8 mouse cellular contexts compared by ENCODE assay signal in genomic region chr10:84577071-84577727, GRCm38 (mm10). TPM values are rescaled to one million over a fixed set of nuclear protein-coding genes. Genes with fewer than 3 reads are reported as not detected.
DNase-seq lines count a peak whose midpoint lies in the region; ATAC-seq lines count a peak whose summit lies in the region.

No protein-coding gene starts in this region.

- ATAC-seq in activated CD4-positive, CD25-positive, alpha-beta regulatory T cell, adult 4 months, result peak; percentile 46
- peak; percentile 51 for ATAC-seq in inflammation-experienced regulatory T-cells, adult 6 months
- peak; percentile 29 for ATAC-seq in megakaryocyte progenitor cell, adult 5-6 weeks (replicated peaks; ENCODE audit: poor library complexity)

- intact Hi-C loops in left cerebral cortex, postnatal 10 days (cut with DNase I), result loop anchor here (5.0 kb wide), 2 partner anchors 45 kb away; partner anchors contain the start of genes Ckap4 and Polr3b

- peak; percentile 70 for DNase-seq in embryo, embryonic 10 days (ENCODE audit: low spot score)
- DNase-seq in gastrocnemius, postnatal 10 days, result peak; percentile 81
- peak; percentile 37 to 90 for DNase-seq in left cerebral cortex, postnatal 10 days (ENCODE audit: extremely low spot score in 1 of 2, low spot score in 2 of 2)
- DNase-seq in right cerebral cortex, postnatal 10 days (ENCODE audit: low spot score in 2 of 2), result peak; percentile 73 to 81
- peak; percentile 68 to 73 for DNase-seq in urinary bladder, postnatal 4 days (ENCODE audit: low spot score in 2 of 2)

RNA-seq across cellular contexts. Expression of gene Tcp11l2, which starts 0.8 kb away (rescaled TPM):
- 100 to 1,000 TPM; 168 to 171 TPM for polyA plus RNA-seq in activated CD4-positive, CD25-positive, alpha-beta regulatory T cell, adult 4 months (2017; shearing (Covaris generic))
- 10 to 100 TPM; 68.6 to 88.2 TPM for total RNA-seq in gastrocnemius, postnatal 10 days (2021)
- 100 to 1,000 TPM; 111 to 212 (median 193) TPM for polyA plus RNA-seq in inflammation-experienced regulatory T-cells, adult 6 months (2017; shearing (Covaris generic))
- 10 to 100 TPM; 17.7 to 17.9 TPM for total RNA-seq in left cerebral cortex, postnatal 10 days (2021)
- 12.4 and 14.6 TPM in 2 replicates for total RNA-seq in megakaryocyte progenitor cell, adult 5-6 weeks (2015)
- total RNA-seq in megakaryocyte progenitor cell, adult 5-6 weeks (2017), result 7.0 and 10.1 TPM in 2 replicates

RNA-seq across cellular contexts. Expression of gene Ckap4, which starts 43.3 kb away (rescaled TPM):
- polyA plus RNA-seq in activated CD4-positive, CD25-positive, alpha-beta regulatory T cell, adult 4 months (2017; shearing (Covaris generic)), result under 1 TPM in 1 of 2 experiments, not detected in 1; 0.12 TPM
- total RNA-seq in gastrocnemius, postnatal 10 days (2021), result 10 to 100 TPM; 68.6 to 92.0 TPM
- under 1 TPM in 2 of 3 experiments, not detected in 1; 0.26 to 0.36 TPM for polyA plus RNA-seq in inflammation-experienced regulatory T-cells, adult 6 months (2017; shearing (Covaris generic))
- total RNA-seq in left cerebral cortex, postnatal 10 days (2021), result 10 to 100 TPM; 40.1 to 42.1 TPM
- 72.5 and 84.2 TPM in 2 replicates for total RNA-seq in megakaryocyte progenitor cell, adult 5-6 weeks (2015)
- total RNA-seq in megakaryocyte progenitor cell, adult 5-6 weeks (2017), result 63.4 and 70.0 TPM in 2 replicates

RNA-seq across cellular contexts. Expression of gene Polr3b, which starts 44.9 kb away (rescaled TPM):
- polyA plus RNA-seq in activated CD4-positive, CD25-positive, alpha-beta regulatory T cell, adult 4 months (2017; shearing (Covaris generic)), result 10 to 100 TPM; 11.8 to 13.3 TPM
- 10 to 100 TPM; 14.6 to 15.7 TPM for total RNA-seq in gastrocnemius, postnatal 10 days (2021)
- 10 to 100 TPM; 14.2 to 16.8 (median 15.2) TPM for polyA plus RNA-seq in inflammation-experienced regulatory T-cells, adult 6 months (2017; shearing (Covaris generic))
- 10 to 100 TPM; 16.1 to 16.5 TPM for total RNA-seq in left cerebral cortex, postnatal 10 days (2021)
- 23.9 and 29.3 TPM in 2 replicates for total RNA-seq in megakaryocyte progenitor cell, adult 5-6 weeks (2015)
- 29.4 and 45.9 TPM in 2 replicates for total RNA-seq in megakaryocyte progenitor cell, adult 5-6 weeks (2017)

Comparison
In these comparisons a context has a peak if more than half of its experiments do, and no peak if none do; other contexts are left out.
1. Peak in every context shown above with its lines: DNase-seq and ATAC-seq.